Comparison of ENCODE assay signal across 25 mouse cellular contexts in the genomic region with DNA sequence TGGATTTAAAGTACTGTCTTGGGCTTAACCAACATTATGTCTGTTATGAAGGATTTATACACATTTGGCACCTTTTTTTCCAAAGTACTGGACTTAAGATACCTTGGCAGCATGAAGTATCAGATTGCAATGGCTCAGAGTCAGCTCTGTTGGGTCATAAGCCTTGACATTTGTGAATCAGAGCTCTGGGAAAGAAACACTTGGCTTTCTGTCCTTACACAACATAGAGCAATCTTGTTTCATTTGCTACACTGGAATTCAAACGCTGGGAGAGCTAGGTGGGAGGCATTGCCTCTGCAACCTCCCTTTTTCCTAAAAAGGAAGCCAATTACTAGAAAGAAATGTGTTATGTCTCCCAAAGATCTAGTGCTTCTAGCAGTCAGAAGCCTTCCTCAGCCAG. TPM values are rescaled to one million over a fixed set of nuclear protein-coding genes. Genes with fewer than 3 reads are reported as not detected.
A peak's percentile ranks its signal among the peaks of the same experiment; 100 is the strongest.
DNase-seq lines count a peak whose midpoint lies in the region; ATAC-seq lines count a peak whose summit lies in the region.
"Had no signal": no experiment of that assay in that cellular context is flagged by ENCODE, and none has a peak within 500 bp of the region (broad histone marks: within the 10 kb centered on the region; RNA-seq: fewer than 3 reads in every experiment).

No protein-coding gene starts in this region.

- H3K4me1 ChIP-seq in forebrain, embryonic 15.5 days = peaks cover 9% of the 10 kb centered on the region
- H3K4me1 ChIP-seq: embryonic facial prominence, embryonic 15.5 days; heart, embryonic 13.5 days had no signal

- H3K9me3 ChIP-seq in forebrain, embryonic 15.5 days = no peaks in the 10 kb centered on the region
- H3K9me3 ChIP-seq: embryonic facial prominence, embryonic 15.5 days; forebrain, embryonic 12.5 days; heart, embryonic 13.5 days; hindbrain, embryonic 15.5 days had no signal

- no peaks in the 10 kb centered on the region for H3K36me3 ChIP-seq in forebrain, embryonic 15.5 days
- H3K36me3 ChIP-seq: embryonic facial prominence, embryonic 15.5 days; forebrain, embryonic 12.5 days; heart, embryonic 13.5 days; hindbrain, embryonic 15.5 days had no signal

- H3K4me2 ChIP-seq in forebrain, embryonic 15.5 days (replicated peaks) = no peak overlapping the region
- H3K4me2 ChIP-seq: embryonic facial prominence, embryonic 15.5 days; forebrain, embryonic 12.5 days; heart, embryonic 13.5 days; hindbrain, embryonic 15.5 days had no signal

- H3K27ac ChIP-seq in forebrain, embryonic 15.5 days (replicated peaks) = no peak overlapping the region
- H3K27ac ChIP-seq: embryonic facial prominence, embryonic 15.5 days; forebrain, embryonic 12.5 days; heart, embryonic 13.5 days; hindbrain, embryonic 15.5 days had no signal

- H3K4me3 ChIP-seq in forebrain, embryonic 15.5 days = no peak overlapping the region
- H3K4me3 ChIP-seq: embryonic facial prominence, embryonic 15.5 days; forebrain, embryonic 12.5 days; heart, embryonic 13.5 days; hindbrain, embryonic 15.5 days had no signal

- no peaks in the 10 kb centered on the region for H3K27me3 ChIP-seq in forebrain, embryonic 15.5 days
- H3K27me3 ChIP-seq: embryonic facial prominence, embryonic 15.5 days; forebrain, embryonic 12.5 days; heart, embryonic 13.5 days; hindbrain, embryonic 15.5 days had no signal

- peak; percentile 39 to 76 for DNase-seq in adrenal gland, adult (ENCODE audit: inconsistent age in 2 of 2, low spot score in 1 of 2)
- no peak for DNase-seq in adrenal gland, adult 18-20 months (ENCODE audit: low spot score in 2 of 2)
- DNase-seq in frontal cortex, postnatal 36 days (ENCODE audit: low spot score in 2 of 2) = no peak
- DNase-seq in testis, postnatal 14 days (ENCODE audit: low spot score) = peak; percentile 41
- no peak for DNase-seq in testis, postnatal 10 days (ENCODE audit: low spot score)
- peak; percentile 39 for DNase-seq in skeletal muscle tissue, adult 2 months (ENCODE audit: low read depth, low spot score)
- DNase-seq: cerebellum, adult 8-10 months; cerebellum, postnatal 14 days; embryo, embryonic 11 days; forebrain, postnatal 0 days; gastrocnemius, postnatal 25 days; heart, adult 11 months; heart, postnatal 36 days; kidney, adult 2 months had no signal

- peak; percentile 50 for ATAC-seq in frontal cortex, adult (ENCODE audit: low TSS enrichment)
- no peak for ATAC-seq in forebrain, embryonic 15.5 days (replicated peaks)
- ATAC-seq: activated CD4-positive, CD25-positive, alpha-beta regulatory T cell, adult 4 months; forebrain, postnatal 0 days; intestine, embryonic 16.5 days; Patski had no signal

- H3K9ac ChIP-seq in forebrain, embryonic 15.5 days (replicated peaks) = no peak overlapping the region
- H3K9ac ChIP-seq: embryonic facial prominence, embryonic 15.5 days; forebrain, embryonic 12.5 days; forebrain, postnatal 0 days; heart, embryonic 13.5 days; hindbrain, embryonic 15.5 days had no signal

- WGBS in forebrain, embryonic 15.5 days = 71% methylated on average over 1 of the region's 1 CpGs

RNA-seq across cellular contexts. Expression of gene Ocrl, which starts 4.6 kb away (rescaled TPM):
- 10 to 100 TPM; 33.6 to 53.0 TPM for total RNA-seq in adrenal gland, adult 18-20 months (2021)
- polyA plus RNA-seq in forebrain, embryonic 15.5 days (2015; fragmentation: Nextera tagmentation; extraction: Ambion mirVana) = 23.9 and 24.6 TPM in 2 replicates

RNA-seq across cellular contexts. Expression of gene Smarca1, which starts 24.1 kb away (rescaled TPM):
- 10 to 100 TPM; 31.8 to 33.0 TPM for total RNA-seq in adrenal gland, adult 18-20 months (2021)
- polyA plus RNA-seq in forebrain, embryonic 15.5 days (2015; fragmentation: Nextera tagmentation; extraction: Ambion mirVana) = 27.3 and 29.7 TPM in 2 replicates
- total RNA-seq: common myeloid progenitor, adult 5-6 weeks; MEL had no signal
- polyA plus RNA-seq: activated CD4-positive, CD25-positive, alpha-beta regulatory T cell, adult 4 months had no signal

Comparison
In these comparisons a context has a peak if more than half of its experiments do, and no peak if none do; other contexts are left out.
1. DNase-seq: peak in adrenal gland, adult (2 of 2), testis, postnatal 14 days (single experiment) and skeletal muscle tissue, adult 2 months (single experiment); none in adrenal gland, adult 18-20 months (0 of 2), frontal cortex, postnatal 36 days (0 of 2) and testis, postnatal 10 days (single experiment).